Mouse (Mus musculus) brain, embryonic 18.5 days (tissue): ENCODE data around the gene Ppp1r9b.
"Not testable (repeated sequence)": the region's sequence is repeated elsewhere in the genome, so short reads cannot be mapped to it uniquely, and the experiment has no call there.

Experiments used
- DNase-seq: peaks from one replicate; pipeline ENCODE4 v3.0.0-alpha.2; 2012; ENCODE audit warnings: low read depth, low spot score

The Ppp1r9b gene

GRCm38 (mm10) chr11:94990749-94991577 lies at the start of gene Ppp1r9b:
Gene Ppp1r9b (plus strand): TSS chr11:94991035.
- no peak for DNase-seq

DNA sequence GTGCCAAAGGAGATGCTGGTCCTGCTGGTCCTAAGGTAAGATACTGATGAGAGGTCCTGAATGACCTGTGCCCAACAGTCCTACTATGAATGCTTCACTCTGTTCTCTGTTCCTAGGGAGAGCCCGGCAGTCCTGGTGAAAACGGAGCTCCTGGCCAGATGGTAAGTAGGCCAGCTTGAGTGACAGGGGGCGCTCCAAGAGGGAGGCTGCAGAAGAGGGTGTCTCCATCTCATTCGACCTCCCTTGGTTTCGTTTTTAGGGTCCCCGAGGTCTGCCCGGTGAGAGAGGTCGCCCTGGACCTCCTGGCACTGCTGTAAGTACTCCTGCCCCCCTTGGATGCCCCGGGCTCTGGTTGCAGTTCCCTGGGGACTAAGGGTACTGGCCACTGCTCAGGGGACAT lies 49.7 kb upstream of the Ppp1r9b start:
- no peak for DNase-seq

DNA sequence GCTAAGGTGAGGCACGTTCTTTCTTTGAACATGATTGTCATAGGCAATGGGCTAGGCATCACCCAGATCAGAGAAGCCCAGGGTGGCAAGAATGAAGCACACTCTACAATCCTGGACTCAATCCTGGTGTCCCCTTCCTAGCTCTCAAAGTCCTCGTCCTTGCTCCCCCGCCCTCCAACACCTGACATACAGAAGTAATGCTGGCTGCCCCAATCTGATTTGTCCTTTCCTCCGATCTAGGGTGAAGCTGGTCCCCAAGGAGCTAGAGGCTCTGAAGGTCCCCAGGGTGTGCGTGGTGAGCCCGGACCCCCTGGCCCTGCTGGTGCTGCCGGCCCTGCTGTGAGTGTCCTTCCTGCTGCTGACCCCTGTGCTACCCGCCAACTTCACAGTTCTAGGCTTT lies 49.1 kb upstream of the Ppp1r9b start:
- no peak for DNase-seq

DNA sequence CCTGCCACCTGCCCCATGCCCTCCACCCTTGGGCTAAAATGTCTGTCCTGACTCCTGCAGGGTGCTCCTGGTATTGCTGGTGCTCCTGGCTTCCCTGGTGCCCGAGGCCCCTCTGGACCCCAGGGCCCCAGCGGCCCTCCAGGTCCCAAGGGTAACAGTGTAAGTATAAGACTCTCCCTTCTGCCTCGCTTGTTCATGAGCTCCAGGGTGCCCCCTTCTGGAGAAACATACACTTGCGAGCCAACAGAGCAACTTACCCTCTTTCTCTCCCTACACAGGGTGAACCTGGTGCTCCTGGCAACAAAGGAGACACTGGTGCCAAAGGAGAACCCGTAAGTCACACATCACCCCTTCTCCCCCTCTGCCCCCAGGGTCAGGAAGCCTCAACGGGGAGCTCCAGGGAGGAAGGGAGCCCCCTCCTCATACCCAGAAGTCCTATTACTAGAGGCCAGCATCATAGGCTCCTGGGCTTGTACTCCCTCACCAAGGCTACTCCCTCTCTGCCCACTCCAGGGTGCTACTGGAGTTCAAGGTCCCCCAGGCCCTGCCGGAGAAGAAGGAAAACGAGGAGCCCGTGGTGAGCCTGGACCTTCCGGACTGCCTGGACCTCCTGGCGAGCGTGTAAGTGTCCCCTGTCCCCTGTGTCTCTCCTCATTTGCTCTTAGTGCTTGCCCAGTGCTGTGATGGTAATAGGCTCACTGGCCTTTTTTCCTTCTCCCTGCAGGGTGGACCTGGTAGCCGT lies 48.4 kb upstream of the Ppp1r9b start:
- DNase-seq: no peak

GRCm38 (mm10) chr11:94943054-94943453 lies 47.8 kb upstream of the Ppp1r9b start:
- DNase-seq: no peak

DNA sequence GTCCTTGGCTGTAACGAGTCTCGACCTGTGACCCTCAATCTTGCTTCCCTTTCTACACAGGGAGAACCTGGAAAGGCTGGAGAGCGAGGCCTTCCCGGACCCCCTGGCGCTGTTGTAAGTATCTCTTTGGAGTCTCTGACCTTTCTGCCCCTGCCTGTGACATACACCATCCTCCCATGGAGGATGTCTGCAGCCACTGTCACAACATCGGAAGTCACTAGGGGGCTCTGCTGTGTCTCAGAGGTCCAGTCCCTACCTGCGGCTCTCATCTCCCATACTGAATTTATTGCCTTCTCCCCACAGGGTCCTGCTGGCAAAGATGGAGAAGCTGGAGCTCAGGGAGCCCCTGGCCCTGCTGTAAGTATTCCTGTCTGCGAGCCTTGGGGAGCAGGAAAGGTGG lies 46.5 kb upstream of the Ppp1r9b start:
- no peak for DNase-seq

- DNase-seq: no peak
These were observed 45.6 kb upstream of the Ppp1r9b start for GRCm38 (mm10) chr11:94945236-94945635.

DNA sequence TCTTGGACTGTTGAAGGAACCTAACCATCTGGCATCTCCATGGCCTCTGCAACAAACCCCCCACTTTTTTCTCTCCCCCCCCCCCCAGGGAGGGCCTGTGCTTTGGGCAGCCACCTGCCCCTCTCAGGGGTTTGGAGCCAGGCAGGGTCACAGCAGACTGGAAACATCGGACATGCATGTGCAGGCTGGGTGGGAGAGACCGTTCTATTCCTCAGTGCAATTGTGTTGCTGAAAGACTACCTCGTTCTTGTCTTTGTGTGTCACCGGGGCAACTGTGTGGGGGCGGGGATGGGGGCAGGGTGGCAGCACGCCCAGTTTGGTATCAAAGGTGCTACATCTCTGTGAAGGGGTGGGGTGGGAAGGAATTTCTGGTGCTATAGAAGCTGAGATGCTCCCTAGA lies 38.7 kb upstream of the Ppp1r9b start:
- DNase-seq: no peak

GRCm38 (mm10) chr11:94955103-94955502 lies 35.7 kb upstream of the Ppp1r9b start:
- no peak for DNase-seq

DNA sequence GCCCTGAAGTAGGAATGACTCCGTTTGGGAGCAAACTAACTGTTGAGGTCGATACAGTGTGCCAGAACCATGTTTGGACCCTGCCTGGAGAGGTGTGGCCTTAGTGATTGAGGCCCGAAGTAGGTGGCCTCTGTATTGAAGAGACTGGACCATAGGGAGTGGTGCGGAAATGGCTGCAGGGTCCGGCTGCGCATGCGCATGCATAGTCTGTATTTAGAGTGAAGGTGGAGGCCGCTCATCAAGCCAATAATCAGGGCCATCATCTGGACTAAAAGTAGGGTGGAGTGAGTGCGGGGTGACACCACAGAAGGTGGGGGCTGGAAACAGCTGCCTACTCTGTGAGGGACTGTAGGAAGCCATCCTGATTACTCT lies 33.2 kb upstream of the Ppp1r9b start:
- no peak for DNase-seq

GRCm38 (mm10) chr11:94958065-94958858 lies 32.6 kb upstream of the Ppp1r9b start:
- no peak for DNase-seq

DNA sequence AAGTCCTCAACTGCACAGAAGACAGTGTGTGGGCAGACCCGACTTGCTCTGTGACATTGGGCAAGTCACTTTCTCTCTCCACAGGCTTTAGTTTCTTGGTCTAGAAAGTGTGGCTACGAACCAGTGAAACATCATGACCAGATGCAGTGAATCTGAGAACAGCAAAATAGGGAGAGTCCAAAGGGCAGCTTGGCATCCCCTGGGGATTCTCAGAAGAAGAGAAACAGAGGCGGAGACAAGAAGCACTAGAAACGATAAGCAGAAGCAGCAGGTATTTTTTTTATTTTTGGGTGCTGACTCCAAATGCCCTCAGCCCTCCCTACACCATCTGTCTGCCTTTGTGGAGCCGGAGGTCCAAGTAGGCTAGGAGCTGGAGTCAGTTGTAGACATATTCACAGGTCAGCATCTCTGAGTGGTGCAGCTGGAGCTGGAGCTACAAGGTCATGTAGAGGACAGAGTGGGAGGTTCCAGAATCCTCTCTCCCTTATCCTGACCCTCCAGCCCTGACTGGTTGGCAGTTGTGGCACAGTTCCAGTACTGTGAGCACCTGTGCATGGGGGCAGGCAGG lies 28.2 kb upstream of the Ppp1r9b start:
- no peak for DNase-seq

DNA sequence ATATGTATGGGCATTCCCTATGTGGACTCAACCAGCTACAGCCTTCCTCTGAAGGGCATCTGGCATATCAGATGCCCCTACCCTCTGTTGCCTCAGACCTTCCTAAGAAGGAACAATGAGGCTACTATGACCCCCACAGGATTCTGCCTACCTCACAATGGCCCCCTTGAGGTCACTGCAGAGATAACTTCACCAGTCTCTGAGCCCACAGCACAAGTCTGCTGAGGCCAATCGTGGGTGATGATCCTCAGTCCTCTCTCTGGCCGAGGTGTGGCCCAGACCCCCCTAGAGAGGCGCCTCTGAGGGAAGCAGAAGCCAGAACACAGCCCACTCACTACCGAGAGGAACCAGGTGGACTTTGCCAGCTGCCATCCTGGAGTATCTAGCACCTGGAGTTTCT lies 23.4 kb upstream of the Ppp1r9b start, which contains the start of gene Hils1:
Gene Hils1, plus strand, starts transcription at position 175 of the 400 bp plus-strand sequence.
- no peak for DNase-seq

DNA sequence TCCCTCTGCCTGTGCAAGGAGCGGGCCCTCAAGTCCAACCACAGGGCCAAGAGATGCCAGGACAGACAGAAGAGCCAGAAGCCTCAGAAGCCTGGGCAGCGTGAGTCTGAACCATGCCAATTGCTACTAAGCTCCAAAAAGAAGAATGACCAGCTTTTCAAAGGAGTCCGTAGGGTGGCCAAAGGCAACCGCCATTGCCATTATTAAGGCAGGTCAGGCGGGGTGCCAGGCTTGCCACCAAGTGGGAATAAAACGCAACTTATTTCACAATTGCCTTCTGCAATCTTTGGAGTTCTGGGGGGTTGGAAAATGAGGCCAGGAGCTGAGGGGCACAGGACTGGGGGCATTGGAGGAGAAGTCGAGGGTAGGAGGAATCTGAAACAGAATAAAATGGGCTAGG lies 22.6 kb upstream of the Ppp1r9b start:
- DNase-seq: no peak

GRCm38 (mm10) chr11:94969709-94970108 lies 21.1 kb upstream of the Ppp1r9b start:
- DNase-seq: not testable (repeated sequence)

DNA sequence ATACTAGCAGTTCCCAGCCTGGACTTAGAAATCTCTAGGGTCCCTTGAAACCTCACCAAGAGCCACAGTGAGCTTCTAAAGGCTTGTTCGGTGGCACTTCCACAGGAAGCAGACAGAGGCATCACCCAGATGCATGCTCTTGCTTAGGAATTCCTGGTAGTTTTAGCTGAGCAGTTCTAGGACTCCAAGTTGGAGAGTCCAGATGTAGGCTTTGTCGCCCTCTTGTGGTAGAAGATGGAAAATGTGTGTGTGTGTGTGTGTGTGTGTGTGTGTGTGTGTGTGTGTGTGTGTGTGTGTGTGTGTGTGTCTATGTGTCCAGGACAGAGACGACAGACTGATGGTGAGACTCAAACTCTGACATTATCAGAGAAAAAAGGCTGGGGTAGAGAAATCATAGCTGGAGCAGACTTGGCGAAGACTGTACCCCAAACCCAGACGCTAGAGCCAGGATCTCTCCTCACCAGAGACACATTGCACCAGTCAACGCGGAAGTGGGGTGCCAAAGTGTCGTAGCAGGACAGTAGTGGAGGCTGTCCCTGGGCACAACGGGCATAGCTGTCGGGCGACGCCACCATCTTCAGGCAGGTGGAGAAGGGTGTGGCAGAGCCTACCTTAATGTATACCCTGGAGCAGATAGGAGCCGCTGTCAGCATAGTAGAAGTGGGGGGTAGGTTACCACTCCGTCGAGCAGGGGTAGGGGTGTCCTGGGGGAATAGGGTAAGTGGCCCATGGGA lies 20.5 kb upstream of the Ppp1r9b start:
- no peak for DNase-seq

GRCm38 (mm10) chr11:94971895-94972615 lies 18.8 kb upstream of the Ppp1r9b start:
- no peak for DNase-seq

DNA sequence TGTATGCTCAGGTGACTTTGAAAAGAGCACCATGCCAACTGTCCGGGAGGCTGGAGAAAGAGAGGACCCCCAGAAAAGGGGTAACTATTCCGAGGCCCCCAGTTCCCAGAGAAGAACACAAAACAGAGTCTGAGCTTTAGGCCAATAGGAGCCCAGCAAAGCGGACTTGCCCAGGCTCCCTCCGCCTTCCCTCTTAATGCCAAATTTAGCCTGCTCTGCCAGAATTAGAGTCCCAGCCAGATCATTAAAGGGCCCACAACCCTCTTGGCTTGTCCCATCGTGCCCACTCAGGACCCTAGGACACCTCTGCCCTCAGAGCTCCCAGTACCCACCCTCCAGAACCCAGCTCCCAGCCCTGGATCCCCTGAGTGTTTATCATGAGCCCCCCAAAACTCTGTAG lies 17.9 kb upstream of the Ppp1r9b start:
- DNase-seq: no peak

DNA sequence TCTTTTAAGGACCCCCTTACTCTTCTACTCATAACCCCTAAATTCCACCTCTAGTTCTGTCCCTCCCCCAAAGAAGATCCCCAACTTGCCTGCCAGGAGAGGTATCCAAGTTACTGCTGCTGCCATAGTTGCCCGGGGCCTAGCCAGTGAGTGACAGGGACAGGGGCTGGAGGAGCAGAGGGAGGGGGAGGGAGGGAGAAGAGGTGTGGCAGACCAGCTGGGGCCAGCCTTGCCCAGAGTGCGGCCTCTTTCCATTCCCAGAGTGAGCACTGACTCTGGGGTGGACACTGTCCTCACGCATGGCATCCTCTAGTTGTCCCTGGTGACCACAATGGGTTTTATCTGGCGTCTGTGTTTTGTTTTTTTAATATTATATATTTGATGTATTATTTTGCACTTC lies 17.5 kb upstream of the Ppp1r9b start:
- no peak for DNase-seq

GRCm38 (mm10) chr11:94974951-94975350 lies 15.9 kb upstream of the Ppp1r9b start:
- no peak for DNase-seq
